Mouse (Mus musculus) kidney, adult 9 months (tissue): ENCODE results near the gene Ilf2.

Experiments
- DNase-seq: peaks from one replicate; pipeline ENCODE4 v3.0.0; 2022

Gene Ilf2

GRCm38 (mm10) chr3:90512276-90512675 lies 36.4 kb downstream of the Ilf2 start:
- no peak for DNase-seq

- no peak for DNase-seq
These were observed 37.2 kb downstream of the Ilf2 start for GRCm38 (mm10) chr3:90512948-90513642.

GRCm38 (mm10) chr3:90513796-90514590 lies 38.1 kb downstream of the Ilf2 start, which contains the start of the genes S100a1 and S100a13:
S100a1 (minus strand) TSS chr3:90514392.
S100a13 (plus strand) TSS chr3:90514435.
- peak; percentile 92 for DNase-seq

- DNase-seq, result peak; percentile 78
These were observed 38.8 kb downstream of the Ilf2 start for GRCm38 (mm10) chr3:90514691-90515090.

GRCm38 (mm10) chr3:90515242-90515641 lies 39.3 kb downstream of the Ilf2 start:
- DNase-seq, result peak; percentile 58

GRCm38 (mm10) chr3:90515789-90516188 lies 39.9 kb downstream of the Ilf2 start:
- no peak for DNase-seq

GRCm38 (mm10) chr3:90517711-90518110 lies 41.8 kb downstream of the Ilf2 start:
- DNase-seq, result no peak

GRCm38 (mm10) chr3:90525421-90525820 lies 49.5 kb downstream of the Ilf2 start:
- peak; percentile 82 for DNase-seq

GRCm38 (mm10) chr3:90526076-90526475 lies 50.1 kb downstream of the Ilf2 start:
- DNase-seq, result no peak

GRCm38 (mm10) chr3:90526580-90526979 lies 50.7 kb downstream of the Ilf2 start, which contains the start of gene S100a14:
S100a14 (plus strand) TSS chr3:90526856.
- no peak for DNase-seq

- DNase-seq, result no peak
These were observed 51.5 kb downstream of the Ilf2 start for GRCm38 (mm10) chr3:90527291-90527873.

GRCm38 (mm10) chr3:90531713-90532112 lies 55.8 kb downstream of the Ilf2 start:
- no peak for DNase-seq

- DNase-seq, result no peak
These were observed 59.5 kb downstream of the Ilf2 start for GRCm38 (mm10) chr3:90535446-90535845.

- peak; percentile 92 for DNase-seq
These were observed 61.4 kb downstream of the Ilf2 start, which contains the start of gene S100a16 for GRCm38 (mm10) chr3:90537141-90537904. S100a16 (plus strand) TSS chr3:90537254.

GRCm38 (mm10) chr3:90537905-90538296 lies 62.0 kb downstream of the Ilf2 start:
- DNase-seq, result no peak
